Mouse (Mus musculus): ENCODE results near the gene Dmbt1. TPM values are rescaled to one million over a fixed set of nuclear protein-coding genes. Genes with fewer than 3 reads are reported as not detected.
"Not testable (repeated sequence)": the region's sequence is repeated elsewhere in the genome, so short reads cannot be mapped to it uniquely, and the experiment has no call there.

The Dmbt1 gene
- polyA plus RNA-seq, 1 experiment from 2014 or later = 0.06 TPM

DNA sequence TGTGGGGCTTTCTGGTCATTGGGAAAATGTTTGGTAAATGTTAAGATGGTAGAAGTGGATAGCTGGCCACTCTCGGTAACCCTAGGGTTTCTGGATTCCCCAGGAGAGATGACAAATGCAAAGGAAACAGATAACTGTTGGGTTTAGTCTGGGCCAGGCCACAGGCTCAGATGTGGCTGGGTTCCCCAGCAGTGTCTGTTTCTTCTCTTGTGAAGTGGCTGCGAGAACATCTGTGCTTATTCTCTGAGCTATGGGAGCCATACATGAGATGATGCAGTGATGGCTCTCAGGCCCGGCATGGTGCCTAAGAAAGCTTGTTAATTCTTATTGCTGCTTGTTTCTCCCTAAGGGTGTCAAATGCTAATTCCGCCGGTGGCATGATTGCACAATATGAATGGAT, 27.8 kb upstream of the Dmbt1 start:
- Histone ChIP-seq H3K4me3 (no peak overlapping the region), H3K4me1 (replicated peaks) (no peaks in the 10 kb centered on the region), H3K9ac (no peak overlapping the region), H3K27me3 (no peaks in the 10 kb centered on the region), H3K4me2 (no peak overlapping the region), H3K27ac (no peak overlapping the region), H3K9me3 (replicated peaks) (no peaks in the 10 kb centered on the region), H3K36me3 (no peaks in the 10 kb centered on the region)
- no peak for ATAC-seq (replicated peaks; ENCODE audit: insufficient number of reproducible peaks, insufficient read depth, low FRiP score, low read depth)
- WGBS = 88% methylated on average over 5 of the region's 5 CpGs

DNA sequence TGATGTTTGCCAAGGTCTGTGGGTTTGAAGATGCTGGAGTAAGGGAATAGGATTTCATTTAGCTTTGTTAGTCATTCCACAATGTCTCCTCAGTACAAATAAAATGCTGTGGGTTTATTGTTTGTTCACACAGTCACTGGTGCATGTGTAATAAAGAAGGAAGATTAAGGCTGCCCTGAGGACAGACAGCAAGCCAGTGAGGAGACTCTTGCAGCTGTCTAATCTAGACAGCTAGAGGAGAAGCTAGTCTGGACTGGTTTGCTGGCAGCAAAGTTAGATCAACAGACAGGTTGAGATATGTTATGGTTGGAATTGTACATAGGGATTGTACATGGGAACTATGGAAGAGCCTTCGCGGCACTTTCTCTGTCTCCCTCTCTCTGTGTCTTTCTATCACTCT, 24.6 kb upstream of the Dmbt1 start:
- Histone ChIP-seq H3K27me3 (no peaks in the 10 kb centered on the region), H3K9ac (no peak overlapping the region), H3K9me3 (replicated peaks) (no peaks in the 10 kb centered on the region), H3K4me2 (no peak overlapping the region), H3K36me3 (no peaks in the 10 kb centered on the region), H3K4me1 (replicated peaks) (no peaks in the 10 kb centered on the region), H3K27ac (no peak overlapping the region), H3K4me3 (no peak overlapping the region)
- 82% methylated on average over 2 of the region's 2 CpGs for WGBS
- no peak for ATAC-seq (replicated peaks; ENCODE audit: insufficient number of reproducible peaks, insufficient read depth, low FRiP score, low read depth)

DNA sequence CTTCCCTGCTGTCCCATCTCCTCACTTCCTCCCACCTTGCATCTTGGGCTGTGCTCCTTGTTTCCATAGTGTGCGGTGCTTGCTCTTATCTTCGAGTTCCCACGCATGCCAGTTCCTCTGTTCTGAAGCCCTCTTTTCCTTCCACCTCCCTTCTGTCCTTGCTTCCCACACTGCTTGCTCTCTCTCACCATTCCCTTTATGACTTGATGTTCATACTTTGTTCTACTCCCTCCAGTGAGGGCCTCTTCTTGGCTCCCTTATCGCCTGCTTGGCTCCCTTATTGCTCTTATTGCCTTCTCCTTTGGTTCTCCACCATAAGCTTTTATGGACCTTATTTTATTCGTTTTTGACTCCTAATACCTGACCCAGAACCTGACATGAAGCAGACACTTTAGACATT, 22.7 kb upstream of the Dmbt1 start:
- H3K27ac ChIP-seq = no peak overlapping the region
- H3K4me2 ChIP-seq = no peak overlapping the region
- H3K27me3 ChIP-seq = no peaks in the 10 kb centered on the region
- no peaks in the 10 kb centered on the region for H3K4me1 ChIP-seq (replicated peaks)
- H3K9me3 ChIP-seq (replicated peaks) = 0 out of 2 replicates have a peak, but pooled peaks cover 3% of the 10 kb centered on the region
- H3K9ac ChIP-seq = no peak overlapping the region
- 64% methylated on average over 5 of the region's 5 CpGs for WGBS
- H3K4me3 ChIP-seq = no peak overlapping the region
- no peaks in the 10 kb centered on the region for H3K36me3 ChIP-seq
- no peak for ATAC-seq (replicated peaks; ENCODE audit: insufficient number of reproducible peaks, insufficient read depth, low FRiP score, low read depth)

DNA sequence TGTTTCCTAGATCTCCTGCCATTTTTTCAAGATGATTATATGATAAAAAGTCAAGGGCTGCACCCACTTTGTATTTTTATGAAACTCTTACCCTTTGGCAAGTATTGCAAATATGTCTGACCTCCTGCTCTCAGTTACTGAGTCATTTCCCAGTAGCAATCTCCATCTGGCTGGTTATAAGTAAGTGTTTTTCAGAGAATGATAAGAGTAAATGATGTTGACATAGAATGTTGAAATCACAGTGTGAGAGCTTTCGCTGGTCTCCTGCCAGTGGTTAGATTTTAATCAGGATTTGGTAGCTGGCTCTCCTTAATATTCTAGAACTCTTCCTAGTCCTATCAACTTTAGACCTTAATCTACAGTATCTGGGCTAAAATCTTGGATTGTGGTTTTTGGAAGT, 20.0 kb upstream of the Dmbt1 start:
- no peak for ATAC-seq (replicated peaks; ENCODE audit: insufficient number of reproducible peaks, insufficient read depth, low FRiP score, low read depth)
- Histone ChIP-seq H3K9me3 (replicated peaks) (0 out of 2 replicates have a peak, but pooled peaks cover 6% of the 10 kb centered on the region), H3K4me3 (no peak overlapping the region), H3K4me2 (no peak overlapping the region), H3K27me3 (no peaks in the 10 kb centered on the region), H3K36me3 (no peaks in the 10 kb centered on the region), H3K9ac (no peak overlapping the region), H3K27ac (no peak overlapping the region), H3K4me1 (replicated peaks) (no peaks in the 10 kb centered on the region)
- WGBS = 55% methylated on average over 1 of the region's 1 CpGs

DNA sequence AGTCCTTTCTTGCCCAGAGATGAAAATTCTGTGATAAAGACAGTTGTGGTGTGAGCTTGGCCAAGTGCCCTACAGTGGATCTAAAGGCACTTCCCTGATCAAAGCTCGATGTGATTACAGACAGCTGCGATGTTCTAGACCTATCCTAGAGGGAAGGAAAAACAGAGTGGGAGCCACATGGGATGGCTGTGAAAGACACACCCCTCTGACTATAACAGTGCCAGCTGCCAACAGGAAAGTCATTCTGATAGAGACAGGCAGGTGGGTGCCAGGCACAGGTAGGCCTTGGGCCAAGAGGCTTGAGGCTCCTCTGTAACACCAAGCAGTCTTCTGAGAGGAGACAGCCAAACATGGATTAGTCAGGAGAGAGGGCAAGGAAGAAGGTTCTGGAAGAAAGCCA, 12.7 kb upstream of the Dmbt1 start:
- no peak for ATAC-seq (replicated peaks; ENCODE audit: insufficient number of reproducible peaks, insufficient read depth, low FRiP score, low read depth)
- Histone ChIP-seq H3K36me3 (no peaks in the 10 kb centered on the region), H3K9me3 (replicated peaks) (0 out of 2 replicates have a peak, but pooled peaks cover 5% of the 10 kb centered on the region), H3K27me3 (no peaks in the 10 kb centered on the region), H3K4me3 (no peak overlapping the region), H3K9ac (no peak overlapping the region), H3K27ac (no peak overlapping the region), H3K4me1 (replicated peaks) (no peaks in the 10 kb centered on the region), H3K4me2 (no peak overlapping the region)
- WGBS = 77% methylated on average over 2 of the region's 2 CpGs

DNA sequence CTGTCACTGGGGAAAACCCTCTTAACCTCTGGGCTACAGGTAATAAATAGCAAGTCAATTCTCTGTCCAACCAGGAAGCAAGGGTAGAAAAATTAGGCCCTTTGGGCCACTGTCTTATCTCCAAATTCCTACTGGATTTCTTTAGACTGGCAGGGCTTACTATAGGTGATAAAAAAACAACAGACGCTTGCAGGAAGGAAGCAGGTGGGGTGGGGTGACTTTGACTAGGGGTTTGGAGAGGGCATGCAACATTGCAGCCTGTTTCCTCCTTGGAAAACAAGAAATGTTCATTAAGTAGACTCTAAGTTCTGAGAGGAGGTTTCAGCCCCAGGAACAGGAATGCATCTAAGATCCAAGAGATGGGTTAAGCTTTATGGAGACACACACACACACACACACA, 7.0 kb upstream of the Dmbt1 start:
- ATAC-seq (replicated peaks; ENCODE audit: insufficient number of reproducible peaks, insufficient read depth, low FRiP score, low read depth) = no peak
- no peak overlapping the region for H3K27ac ChIP-seq

DNA sequence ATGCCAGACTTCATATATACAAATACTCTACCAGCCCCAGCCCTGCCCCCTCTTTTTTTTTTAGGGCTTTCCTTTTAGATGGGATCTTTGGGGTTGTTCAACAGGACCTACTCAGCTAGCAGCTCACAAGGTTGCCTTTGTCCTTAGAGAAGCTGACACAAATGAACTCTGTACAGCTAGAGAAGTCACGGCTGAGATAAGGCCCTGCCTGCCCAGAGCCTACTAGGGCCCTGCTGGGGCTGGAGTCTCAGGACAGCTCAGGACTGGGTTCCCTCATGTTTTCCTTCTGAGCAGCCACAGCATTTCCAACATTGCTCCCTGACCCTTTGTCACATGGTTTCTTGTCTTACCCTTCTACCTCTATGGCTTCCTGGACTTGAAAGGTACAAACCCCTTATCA, 4.3 kb upstream of the Dmbt1 start:
- no peak overlapping the region for H3K4me3 ChIP-seq
- 0 out of 2 replicates have a peak, but pooled peaks cover 3% of the 10 kb centered on the region for H3K4me1 ChIP-seq (replicated peaks)
- H3K9ac ChIP-seq = no peak overlapping the region
- no peak for ATAC-seq (replicated peaks; ENCODE audit: insufficient number of reproducible peaks, insufficient read depth, low FRiP score, low read depth)
- no peak overlapping the region for H3K4me2 ChIP-seq
- H3K36me3 ChIP-seq = no peaks in the 10 kb centered on the region
- no peaks in the 10 kb centered on the region for H3K9me3 ChIP-seq (replicated peaks)
- H3K27ac ChIP-seq = no peak overlapping the region
- no peaks in the 10 kb centered on the region for H3K27me3 ChIP-seq
- WGBS = 48% methylated on average over 1 of the region's 1 CpGs

More for the DNA sequence above, 7.0 kb upstream of the Dmbt1 start:
- Histone ChIP-seq H3K4me1 (replicated peaks) (0 out of 2 replicates have a peak, but pooled peaks cover 3% of the 10 kb centered on the region), H3K4me3 (no peak overlapping the region), H3K9ac (no peak overlapping the region), H3K36me3 (no peaks in the 10 kb centered on the region), H3K4me2 (no peak overlapping the region), H3K27me3 (no peaks in the 10 kb centered on the region), H3K9me3 (replicated peaks) (no peaks in the 10 kb centered on the region)
- 19% methylated on average over 1 of the region's 1 CpGs for WGBS

DNA sequence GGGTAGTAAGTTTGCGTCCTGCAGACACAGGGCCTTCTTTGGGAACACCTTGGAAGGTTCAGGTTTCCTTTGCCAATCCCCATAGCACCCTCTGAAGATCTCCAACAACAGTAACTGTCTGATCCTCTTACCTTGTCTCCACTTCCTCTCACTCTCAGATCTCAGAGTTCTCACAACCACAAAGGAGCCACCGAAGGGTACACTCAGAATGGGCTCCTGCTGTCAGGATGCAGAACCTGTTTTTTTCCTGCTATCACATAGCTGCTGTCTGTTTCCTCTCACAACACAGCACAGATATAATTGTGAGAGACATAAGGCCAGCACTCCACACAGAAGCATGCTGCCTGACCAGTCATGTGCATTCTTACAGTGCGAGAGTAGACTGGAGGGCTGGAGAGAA, 4.5 kb downstream of the Dmbt1 start:
- Histone ChIP-seq H3K27me3 (no peaks in the 10 kb centered on the region), H3K27ac (no peak overlapping the region), H3K4me2 (no peak overlapping the region), H3K9me3 (replicated peaks) (no peaks in the 10 kb centered on the region), H3K9ac (no peak overlapping the region), H3K4me3 (no peak overlapping the region), H3K4me1 (replicated peaks) (no peaks in the 10 kb centered on the region; the same call in 1 of the 2 replicates), H3K36me3 (no peaks in the 10 kb centered on the region)
- ATAC-seq (replicated peaks; ENCODE audit: insufficient number of reproducible peaks, insufficient read depth, low FRiP score, low read depth) = no peak
- WGBS = 52% methylated on average over 3 of the region's 3 CpGs

DNA sequence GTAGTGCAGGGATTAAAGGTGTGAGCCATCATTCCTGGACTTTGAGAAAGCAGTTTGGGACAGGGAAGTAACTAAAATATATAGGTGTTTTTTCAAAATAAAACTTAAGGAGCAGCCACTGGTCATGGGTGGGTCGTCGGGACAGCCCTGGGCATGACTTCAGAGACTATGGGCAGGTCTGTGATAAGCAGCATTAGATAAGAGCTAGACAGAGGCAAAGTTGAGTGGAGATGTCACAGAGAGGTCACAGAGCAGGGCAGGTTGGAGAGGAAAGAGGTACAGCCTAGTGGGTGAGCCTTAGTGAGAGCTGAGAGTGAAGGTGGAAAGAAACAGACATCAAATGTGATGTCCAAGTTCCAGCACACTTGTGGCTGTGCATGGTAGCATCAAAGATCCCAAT, 5.2 kb downstream of the Dmbt1 start:
- Histone ChIP-seq H3K4me3 (no peak overlapping the region), H3K27me3 (no peaks in the 10 kb centered on the region), H3K4me2 (no peak overlapping the region), H3K36me3 (no peaks in the 10 kb centered on the region), H3K9ac (no peak overlapping the region), H3K27ac (no peak overlapping the region), H3K9me3 (replicated peaks) (no peaks in the 10 kb centered on the region), H3K4me1 (replicated peaks) (no peaks in the 10 kb centered on the region; the same call in 1 of the 2 replicates)
- no peak for ATAC-seq (replicated peaks; ENCODE audit: insufficient number of reproducible peaks, insufficient read depth, low FRiP score, low read depth)
- WGBS = 44% methylated on average over 2 of the region's 2 CpGs

DNA sequence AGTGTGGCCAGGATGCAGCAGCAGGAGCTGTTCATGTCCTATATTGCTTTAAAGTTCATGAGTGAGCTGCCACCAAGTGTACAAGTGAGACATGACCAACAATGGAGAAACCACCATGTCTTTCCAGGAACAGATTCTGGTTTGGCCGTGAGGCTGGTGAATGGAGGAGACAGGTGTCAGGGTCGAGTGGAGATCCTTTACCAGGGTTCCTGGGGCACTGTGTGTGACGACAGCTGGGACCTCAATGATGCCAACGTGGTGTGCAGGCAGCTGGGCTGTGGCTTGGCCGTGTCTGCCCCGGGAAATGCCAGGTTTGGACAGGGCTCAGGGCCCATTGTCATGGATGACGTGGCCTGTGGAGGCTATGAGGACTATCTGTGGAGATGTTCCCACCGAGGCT, 8.9 kb downstream of the Dmbt1 start:
- not testable (repeated sequence) for H3K9ac ChIP-seq; H3K27ac ChIP-seq; H3K4me1 ChIP-seq (replicated peaks); H3K9me3 ChIP-seq (replicated peaks); ATAC-seq (replicated peaks; ENCODE audit: insufficient number of reproducible peaks, insufficient read depth, low FRiP score, low read depth); H3K36me3 ChIP-seq; H3K4me3 ChIP-seq; H3K4me2 ChIP-seq; H3K27me3 ChIP-seq
- WGBS = 75% methylated on average over 8 of the region's 8 CpGs

DNA sequence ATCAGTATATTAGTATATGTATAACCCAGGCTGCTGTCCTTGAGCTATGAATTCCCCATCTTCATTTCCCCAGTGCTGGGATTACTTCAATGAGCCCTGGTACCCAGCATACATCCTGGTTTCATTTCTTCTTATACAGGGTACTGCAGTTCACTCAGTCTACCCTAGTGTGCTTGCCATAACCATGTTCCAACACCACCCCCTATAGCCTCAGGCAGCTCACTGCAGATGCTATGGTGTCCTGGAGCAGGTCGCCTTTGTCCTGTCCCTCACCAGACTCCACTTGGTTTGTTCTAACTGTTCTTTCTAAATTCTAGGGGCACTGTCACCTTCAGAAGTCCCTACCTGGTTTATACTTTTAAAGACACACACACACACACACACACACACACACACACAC, 10.8 kb downstream of the Dmbt1 start:
- no peak overlapping the region for H3K4me3 ChIP-seq
- H3K4me2 ChIP-seq = no peak overlapping the region
- H3K27ac ChIP-seq = no peak overlapping the region
- WGBS = 57% methylated on average over 1 of the region's 1 CpGs
- ATAC-seq (replicated peaks; ENCODE audit: insufficient number of reproducible peaks, insufficient read depth, low FRiP score, low read depth) = no peak
- H3K9ac ChIP-seq = no peak overlapping the region
- H3K4me1 ChIP-seq (replicated peaks) = no peaks in the 10 kb centered on the region; the same call in 1 of the 2 replicates
- no peaks in the 10 kb centered on the region for H3K36me3 ChIP-seq
- H3K27me3 ChIP-seq = no peaks in the 10 kb centered on the region
- no peaks in the 10 kb centered on the region for H3K9me3 ChIP-seq (replicated peaks)

DNA sequence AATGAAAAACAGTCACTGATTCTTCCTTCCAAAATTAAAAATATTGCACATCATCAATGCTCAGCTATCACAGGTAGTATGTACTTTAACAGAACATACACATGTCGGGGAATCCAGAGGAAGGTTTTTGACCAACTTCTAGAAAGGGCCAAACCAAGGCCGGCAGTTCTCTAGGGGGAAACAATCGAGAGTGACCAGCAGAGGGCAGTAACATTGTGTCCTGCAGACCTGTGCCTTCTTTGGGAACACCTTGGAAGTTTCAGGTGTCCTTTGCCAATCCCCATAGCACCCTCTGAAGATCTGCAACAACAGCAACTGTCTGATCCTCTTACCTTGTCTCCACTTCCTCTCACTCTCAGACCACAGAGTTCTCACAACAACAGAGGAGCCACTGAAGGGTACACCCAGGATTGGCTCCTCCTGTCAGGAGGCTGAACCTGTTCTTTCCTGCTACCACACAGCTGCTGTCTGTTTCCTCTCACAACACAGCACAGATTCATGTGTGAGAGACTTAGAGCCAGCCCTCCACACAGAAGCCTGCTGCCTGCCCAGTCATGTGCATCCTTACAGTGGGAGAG, 13.5 kb downstream of the Dmbt1 start:
- not testable (repeated sequence) for H3K27me3 ChIP-seq; H3K9me3 ChIP-seq (replicated peaks); H3K27ac ChIP-seq; ATAC-seq (replicated peaks; ENCODE audit: insufficient number of reproducible peaks, insufficient read depth, low FRiP score, low read depth); H3K9ac ChIP-seq; H3K4me2 ChIP-seq; H3K4me1 ChIP-seq (replicated peaks); H3K36me3 ChIP-seq; H3K4me3 ChIP-seq
- WGBS = 26% methylated on average over 3 of the region's 3 CpGs

Measured in heart, embryonic 15.5 days (tissue).